8 mouse cellular contexts compared by ENCODE assay signal in the genomic region with DNA sequence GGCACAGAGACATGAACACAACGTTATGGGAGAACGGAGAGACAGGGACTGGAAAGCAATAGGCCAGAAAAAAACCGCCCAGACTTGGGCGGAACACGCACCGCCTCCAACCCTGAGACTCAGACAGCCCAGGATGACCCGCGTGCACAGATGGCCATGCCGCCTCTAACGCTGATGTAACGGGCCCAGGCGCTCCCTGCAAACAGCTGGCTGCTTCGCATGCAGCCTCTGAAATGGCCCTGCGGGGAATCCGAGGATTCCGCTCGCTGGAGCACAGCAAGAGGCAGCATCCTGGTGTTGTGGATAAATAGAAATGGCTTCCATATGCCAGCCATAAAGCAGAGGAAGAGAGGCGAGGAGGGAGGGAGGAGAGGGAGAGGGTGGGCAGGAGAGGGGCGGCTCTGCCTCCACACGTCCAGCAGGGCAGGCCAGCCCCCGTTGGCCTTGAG. TPM values are rescaled to one million over a fixed set of nuclear protein-coding genes. Genes with fewer than 3 reads are reported as not detected.
DNase-seq lines count a peak whose midpoint lies in the region; ATAC-seq and TF ChIP-seq lines count a peak whose summit lies in the region.

No protein-coding gene starts in this region.

- H3K9me3 ChIP-seq in liver, embryonic 12.5 days (replicated peaks) = no peaks in the 10 kb centered on the region
- no peaks in the 10 kb centered on the region for H3K9me3 ChIP-seq in embryonic facial prominence, embryonic 15.5 days (replicated peaks)
- H3K9me3 ChIP-seq in heart, embryonic 14.5 days (ENCODE audit: control insufficient read depth, low read length) = no peaks in the 10 kb centered on the region
- no peaks in the 10 kb centered on the region for H3K9me3 ChIP-seq in kidney, postnatal 0 days (replicated peaks; ENCODE audit: low read length)
- H3K9me3 ChIP-seq in stomach, embryonic 14.5 days (ENCODE audit: control insufficient read depth, low read depth, low read length) = no peaks in the 10 kb centered on the region

- H3K4me3 ChIP-seq in liver, embryonic 12.5 days = no peak overlapping the region
- no peak overlapping the region for H3K4me3 ChIP-seq in embryonic facial prominence, embryonic 15.5 days (replicated peaks)
- H3K4me3 ChIP-seq in heart, embryonic 14.5 days (ENCODE audit: control insufficient read depth in 1 of 2, insufficient read depth in 1 of 2, low read depth in 1 of 2, low read length in 2 of 2) = no peak overlapping the region
- H3K4me3 ChIP-seq in kidney, postnatal 0 days (replicated peaks; ENCODE audit: low read depth, low read length) = no peak overlapping the region
- H3K4me3 ChIP-seq in stomach, embryonic 14.5 days (ENCODE audit: low read depth, low read length) = no peak overlapping the region

- no peak overlapping the region for H3K27ac ChIP-seq in liver, embryonic 12.5 days
- peak overlapping the region; percentile 89 for H3K27ac ChIP-seq in embryonic facial prominence, embryonic 15.5 days (replicated peaks)
- H3K27ac ChIP-seq in heart, embryonic 14.5 days (replicated peaks in 1 of 2; ENCODE audit: control insufficient read depth in 1 of 2, insufficient read depth in 1 of 2, low read depth in 2 of 2, low read length in 2 of 2) = peak overlapping the region; percentile 42 to 71
- H3K27ac ChIP-seq in kidney, postnatal 0 days = peak overlapping the region; percentile 66
- H3K27ac ChIP-seq in stomach, embryonic 14.5 days (ENCODE audit: low read length) = peak overlapping the region; percentile 70

- H3K4me2 ChIP-seq in liver, embryonic 12.5 days = no peak overlapping the region
- H3K4me2 ChIP-seq in embryonic facial prominence, embryonic 15.5 days (replicated peaks) = peak overlapping the region; percentile 24
- H3K4me2 ChIP-seq in heart, embryonic 14.5 days (ENCODE audit: low read length) = no peak overlapping the region
- H3K4me2 ChIP-seq in kidney, postnatal 0 days (ENCODE audit: low read length) = no peak overlapping the region
- no peak overlapping the region for H3K4me2 ChIP-seq in stomach, embryonic 14.5 days (replicated peaks; ENCODE audit: low read depth, low read length)

- WGBS in liver, embryonic 12.5 days (ENCODE audit: insufficient replicate concordance) = 71% methylated on average over 21 of the region's 21 CpGs
- 13% methylated on average over 21 of the region's 21 CpGs for WGBS in embryonic facial prominence, embryonic 15.5 days
- WGBS in heart, embryonic 14.5 days = 51% methylated on average over 21 of the region's 21 CpGs
- 26% methylated on average over 21 of the region's 21 CpGs for WGBS in kidney, postnatal 0 days
- WGBS in stomach, embryonic 14.5 days = 30% methylated on average over 21 of the region's 21 CpGs

- no peaks in the 10 kb centered on the region for H3K27me3 ChIP-seq in liver, embryonic 12.5 days (replicated peaks)
- H3K27me3 ChIP-seq in embryonic facial prominence, embryonic 15.5 days = no peaks in the 10 kb centered on the region
- H3K27me3 ChIP-seq in heart, embryonic 14.5 days (ENCODE audit: control insufficient read depth, insufficient read depth, low read length) = no peaks in the 10 kb centered on the region
- H3K27me3 ChIP-seq in kidney, postnatal 0 days (ENCODE audit: insufficient read depth, low read length) = no peaks in the 10 kb centered on the region
- no peaks in the 10 kb centered on the region for H3K27me3 ChIP-seq in stomach, embryonic 14.5 days (ENCODE audit: control insufficient read depth, insufficient read depth, low read length)

- peaks cover 47% of the 10 kb centered on the region for H3K36me3 ChIP-seq in liver, embryonic 12.5 days
- no peaks in the 10 kb centered on the region for H3K36me3 ChIP-seq in embryonic facial prominence, embryonic 15.5 days
- H3K36me3 ChIP-seq in heart, embryonic 14.5 days (ENCODE audit: control insufficient read depth, insufficient read depth, low read length) = no peaks in the 10 kb centered on the region
- 0 out of 2 replicates have a peak, but pooled peaks cover 2% of the 10 kb centered on the region for H3K36me3 ChIP-seq in kidney, postnatal 0 days (ENCODE audit: insufficient read depth, low read length)
- H3K36me3 ChIP-seq in stomach, embryonic 14.5 days (ENCODE audit: control insufficient read depth, insufficient read depth, low read length) = no peaks in the 10 kb centered on the region

- H3K9ac ChIP-seq in liver, embryonic 12.5 days = no peak overlapping the region
- no peak overlapping the region for H3K9ac ChIP-seq in embryonic facial prominence, embryonic 15.5 days
- H3K9ac ChIP-seq in heart, embryonic 14.5 days (ENCODE audit: low read length) = no peak overlapping the region
- H3K9ac ChIP-seq in kidney, postnatal 0 days (ENCODE audit: low read depth, low read length) = 0 out of 2 replicates have a peak overlapping the region, but pooled peaks have one; percentile 8
- no peak overlapping the region for H3K9ac ChIP-seq in stomach, embryonic 14.5 days (replicated peaks; ENCODE audit: low read depth, low read length)

- no peak for TF ChIP-seq CTCF in kidney, postnatal 0 days (IDR thresholded peaks at IDR 0.05; ENCODE audit: low read depth)

- H3K4me1 ChIP-seq in liver, embryonic 12.5 days = peaks cover 97% of the 10 kb centered on the region
- H3K4me1 ChIP-seq in embryonic facial prominence, embryonic 15.5 days = peaks cover 88% of the 10 kb centered on the region
- peaks cover 65 to 70% of the 10 kb centered on the region in 2 experiments for H3K4me1 ChIP-seq in heart, embryonic 14.5 days (ENCODE audit: control insufficient read depth in 2 of 2, insufficient read depth in 2 of 2, low read length in 2 of 2)
- H3K4me1 ChIP-seq in kidney, postnatal 0 days (replicated peaks; ENCODE audit: insufficient read depth, low read length) = peaks cover 77% of the 10 kb centered on the region
- H3K4me1 ChIP-seq in stomach, embryonic 14.5 days (ENCODE audit: control insufficient read depth, insufficient read depth, low read length) = peaks cover 83% of the 10 kb centered on the region

- DNase-seq in liver = peak; percentile 43
- DNase-seq in kidney, postnatal 0 days (ENCODE audit: low spot score) = peak; percentile 71
- DNase-seq in mesoderm, embryonic 11.5 days (ENCODE audit: low read depth, low spot score) = peak; percentile 86

- ATAC-seq in liver, embryonic 12.5 days = no peak
- peak; percentile 55 for ATAC-seq in embryonic facial prominence, embryonic 15.5 days (ENCODE audit: insufficient number of reproducible peaks, low FRiP score, low TSS enrichment, low read depth)
- no peak for ATAC-seq in heart, embryonic 14.5 days (ENCODE audit: insufficient number of reproducible peaks, insufficient read depth, low FRiP score, low read depth)
- ATAC-seq in kidney, postnatal 0 days (replicated peaks; ENCODE audit: low FRiP score, low read depth) = no peak
- no peak for ATAC-seq in stomach, embryonic 14.5 days (ENCODE audit: insufficient number of reproducible peaks, insufficient read depth, low FRiP score, low read depth)
- no peak for ATAC-seq in megakaryocyte progenitor cell, adult 5-6 weeks (replicated peaks; ENCODE audit: poor library complexity)

RNA-seq across cellular contexts. Expression of a gene that starts 21.2 kb away (rescaled TPM):
- 24.8 and 25.4 TPM in 2 replicates for polyA plus RNA-seq in liver, embryonic 12.5 days (2016; fragmentation: Nextera tagmentation; extraction: Ambion mirVana)
- polyA plus RNA-seq in embryonic facial prominence, embryonic 15.5 days (2015; fragmentation: Nextera tagmentation; extraction: Ambion mirVana) = 28.4 and 28.6 TPM in 2 replicates
- polyA plus RNA-seq in heart, embryonic 14.5 days (2014; fragmentation: Nextera tagmentation; extraction: Ambion mirVana) = 14.5 and 17.1 TPM in 2 replicates
- polyA plus RNA-seq in kidney, postnatal 0 days (2015; fragmentation: Nextera tagmentation; extraction: Ambion mirVana) = 34.6 and 35.4 TPM in 2 replicates
- polyA plus RNA-seq in stomach, embryonic 14.5 days (2014; fragmentation: Nextera tagmentation; extraction: Ambion mirVana) = 24.0 and 26.5 TPM in 2 replicates
- 37.0 and 38.8 TPM in 2 replicates for total RNA-seq in megakaryocyte progenitor cell, adult 5-6 weeks (2015)
- 15.7 and 17.7 TPM in 2 replicates for total RNA-seq in megakaryocyte progenitor cell, adult 5-6 weeks (2017)

RNA-seq across cellular contexts. Expression of a gene that starts 21.5 kb away (rescaled TPM):
- polyA plus RNA-seq in liver, embryonic 12.5 days (2016; fragmentation: Nextera tagmentation; extraction: Ambion mirVana) = 2.0 and 2.1 TPM in 2 replicates
- 1.9 and 3.2 TPM in 2 replicates for polyA plus RNA-seq in embryonic facial prominence, embryonic 15.5 days (2015; fragmentation: Nextera tagmentation; extraction: Ambion mirVana)
- polyA plus RNA-seq in heart, embryonic 14.5 days (2014; fragmentation: Nextera tagmentation; extraction: Ambion mirVana) = 0.43 TPM in 1 of 2 replicates, not detected in the other
- polyA plus RNA-seq in kidney, postnatal 0 days (2015; fragmentation: Nextera tagmentation; extraction: Ambion mirVana) = 1.1 and 1.4 TPM in 2 replicates
- polyA plus RNA-seq in stomach, embryonic 14.5 days (2014; fragmentation: Nextera tagmentation; extraction: Ambion mirVana) = 0.54 and 0.78 TPM in 2 replicates
- not detected in 2 replicates for total RNA-seq in megakaryocyte progenitor cell, adult 5-6 weeks (2015)
- total RNA-seq in megakaryocyte progenitor cell, adult 5-6 weeks (2017) = 0.81 and 1.1 TPM in 2 replicates

RNA-seq across cellular contexts. Expression of a gene that starts 45.1 kb away (rescaled TPM):
- 7.3 and 8.4 TPM in 2 replicates for polyA plus RNA-seq in liver, embryonic 12.5 days (2016; fragmentation: Nextera tagmentation; extraction: Ambion mirVana)
- polyA plus RNA-seq in embryonic facial prominence, embryonic 15.5 days (2015; fragmentation: Nextera tagmentation; extraction: Ambion mirVana) = 15.5 and 15.8 TPM in 2 replicates
- 5.6 and 6.2 TPM in 2 replicates for polyA plus RNA-seq in heart, embryonic 14.5 days (2014; fragmentation: Nextera tagmentation; extraction: Ambion mirVana)
- 14.3 and 16.3 TPM in 2 replicates for polyA plus RNA-seq in kidney, postnatal 0 days (2015; fragmentation: Nextera tagmentation; extraction: Ambion mirVana)
- 8.4 and 9.0 TPM in 2 replicates for polyA plus RNA-seq in stomach, embryonic 14.5 days (2014; fragmentation: Nextera tagmentation; extraction: Ambion mirVana)
- 2.0 and 2.3 TPM in 2 replicates for total RNA-seq in megakaryocyte progenitor cell, adult 5-6 weeks (2015)
- total RNA-seq in megakaryocyte progenitor cell, adult 5-6 weeks (2017) = 4.7 and 5.8 TPM in 2 replicates

RNA-seq across cellular contexts. Expression of a gene that starts 45.3 kb away (rescaled TPM):
- 35.0 and 36.3 TPM in 2 replicates for polyA plus RNA-seq in liver, embryonic 12.5 days (2016; fragmentation: Nextera tagmentation; extraction: Ambion mirVana)
- 43.4 and 44.5 TPM in 2 replicates for polyA plus RNA-seq in embryonic facial prominence, embryonic 15.5 days (2015; fragmentation: Nextera tagmentation; extraction: Ambion mirVana)
- 17.9 and 18.9 TPM in 2 replicates for polyA plus RNA-seq in heart, embryonic 14.5 days (2014; fragmentation: Nextera tagmentation; extraction: Ambion mirVana)
- polyA plus RNA-seq in kidney, postnatal 0 days (2015; fragmentation: Nextera tagmentation; extraction: Ambion mirVana) = 34.8 and 38.6 TPM in 2 replicates
- polyA plus RNA-seq in stomach, embryonic 14.5 days (2014; fragmentation: Nextera tagmentation; extraction: Ambion mirVana) = 27.1 and 30.7 TPM in 2 replicates
- total RNA-seq in megakaryocyte progenitor cell, adult 5-6 weeks (2015) = 11.8 and 13.3 TPM in 2 replicates
- 34.9 and 35.8 TPM in 2 replicates for total RNA-seq in megakaryocyte progenitor cell, adult 5-6 weeks (2017)

RNA-seq across cellular contexts. Expression of a gene that starts 56.3 kb away (rescaled TPM):
- polyA plus RNA-seq in liver, embryonic 12.5 days (2016; fragmentation: Nextera tagmentation; extraction: Ambion mirVana) = 4.2 and 6.0 TPM in 2 replicates
- 9.0 and 9.3 TPM in 2 replicates for polyA plus RNA-seq in embryonic facial prominence, embryonic 15.5 days (2015; fragmentation: Nextera tagmentation; extraction: Ambion mirVana)
- 3.1 TPM in 2 replicates for polyA plus RNA-seq in heart, embryonic 14.5 days (2014; fragmentation: Nextera tagmentation; extraction: Ambion mirVana)
- 9.5 and 9.8 TPM in 2 replicates for polyA plus RNA-seq in kidney, postnatal 0 days (2015; fragmentation: Nextera tagmentation; extraction: Ambion mirVana)
- 4.1 and 5.4 TPM in 2 replicates for polyA plus RNA-seq in stomach, embryonic 14.5 days (2014; fragmentation: Nextera tagmentation; extraction: Ambion mirVana)
- total RNA-seq in megakaryocyte progenitor cell, adult 5-6 weeks (2015) = 21.1 and 23.5 TPM in 2 replicates
- total RNA-seq in megakaryocyte progenitor cell, adult 5-6 weeks (2017) = 31.8 and 32.5 TPM in 2 replicates
